Mouse (Mus musculus) brain, embryonic 14.5 days (tissue): ENCODE measurements at regions not wholly inside any gene's neighbourhood (a gene's known extent, or its start where the extent isn't known, plus 50 kb on each side); places are given as distances from the start of the nearest gene placed in this dataset.

Experiments
- CTCF ChIP-seq: fragments of 200-500 bp; IDR thresholded peaks from 2 replicates; pipeline ENCODE4 v1.5.1; 2012; ENCODE audit warnings: inconsistent platforms, mild to moderate bottlenecking, moderate library complexity, borderline replicate concordance; ENCODE audit not compliant: insufficient read depth, insufficient read length; ENCODE audit errors: extremely low read depth
- POLR2A ChIP-seq: fragments of 200-500 bp; IDR thresholded peaks from 2 replicates; pipeline ENCODE4 v1.6.1; 2012; ENCODE audit warnings: mild to moderate bottlenecking, inconsistent platforms, borderline replicate concordance; ENCODE audit not compliant: poor library complexity, insufficient read depth, insufficient read length, severe bottlenecking; ENCODE audit errors: extremely low read depth

DNA sequence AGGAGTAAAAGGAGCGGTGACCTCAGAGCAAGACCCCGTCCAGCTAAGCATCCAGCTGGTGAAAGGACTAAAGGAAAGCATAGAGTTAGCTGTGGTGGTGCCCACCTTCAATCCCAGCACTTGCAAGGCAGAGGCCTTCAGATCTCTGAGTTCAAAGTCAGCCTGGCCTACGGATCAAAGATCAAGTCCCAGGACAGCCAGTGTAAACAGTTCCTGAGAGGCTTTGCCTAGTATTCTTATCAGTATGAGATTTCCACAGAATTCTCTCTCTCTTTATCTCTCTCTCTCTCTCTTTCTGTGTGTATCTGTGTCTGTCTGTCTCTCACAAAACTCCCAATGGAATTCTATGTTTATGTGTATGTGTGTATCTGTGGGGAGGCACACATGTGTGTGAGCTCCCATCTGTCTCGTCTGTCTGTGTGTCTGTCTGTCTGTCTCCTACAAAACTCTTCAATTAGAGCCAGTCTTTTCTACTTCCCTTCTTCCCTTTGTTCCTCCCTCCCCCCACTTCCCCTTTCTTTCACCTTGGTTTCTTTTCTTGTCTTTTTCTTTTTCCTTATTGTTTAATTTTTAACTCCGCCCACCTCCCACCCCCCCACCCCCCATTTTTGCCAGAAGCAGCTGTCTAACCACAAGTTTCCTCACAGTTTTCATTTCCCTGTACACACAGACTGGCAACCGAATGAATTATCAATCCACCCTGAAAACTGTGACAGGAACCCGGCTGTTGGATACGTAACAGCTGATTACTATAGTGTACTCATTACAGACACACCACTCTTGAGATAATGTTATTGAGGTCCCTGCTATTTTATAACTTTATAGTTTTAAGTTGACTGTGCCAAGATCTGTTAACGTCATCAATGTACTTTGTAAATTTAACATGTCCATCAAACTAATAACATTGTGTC is 67.3 kb upstream of the Fam3c start:
- no peak for TF ChIP-seq POLR2A
- no peak for TF ChIP-seq CTCF
